Mouse (Mus musculus): Measurements from ENCODE around the gene Dgkz. TPM values are rescaled to one million over a fixed set of nuclear protein-coding genes. Genes with fewer than 3 reads are reported as not detected.

The Dgkz gene
- polyA plus RNA-seq, 1 experiment from 2014 or later = 21.2 TPM

DNA sequence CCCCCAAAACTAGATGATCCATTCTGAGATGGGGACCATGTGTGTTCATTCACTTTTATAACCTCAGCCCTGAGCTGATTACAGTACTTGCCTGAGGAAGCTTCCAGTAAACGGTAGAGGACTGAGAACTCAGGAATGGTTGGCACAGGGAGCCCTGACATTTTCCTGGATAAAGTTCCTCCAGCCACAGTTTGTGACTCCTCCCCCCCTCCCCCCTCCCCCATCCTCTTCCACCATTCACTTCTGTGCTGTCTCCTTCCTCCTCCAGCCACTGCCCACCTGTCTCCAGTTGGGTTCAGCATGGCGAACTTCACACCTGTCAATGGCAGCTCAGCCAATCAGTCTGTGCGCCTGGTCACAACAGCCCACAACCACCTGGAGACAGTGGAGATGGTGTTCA, 48.7 kb downstream of the Dgkz start, which contains the start of gene Chrm4:
Gene Chrm4, plus strand, starts transcription at position 301 of the 400 bp plus-strand sequence.
- no peak within 1 kb of the TSS for H3K27ac ChIP-seq (replicated peaks)
- H3K4me1 ChIP-seq (replicated peaks) = peaks cover 51% of the 10 kb centered on the region
- H3K9me3 ChIP-seq (replicated peaks) = no peaks in the 10 kb centered on the region
- H3K4me2 ChIP-seq = peak within 1 kb of the TSS; percentile 39
- WGBS (ENCODE audit: insufficient replicate concordance) = 69% methylated on average over 3 of the region's 3 CpGs
- ATAC-seq (ENCODE audit: insufficient read depth) = no peak
- no peaks in the 10 kb centered on the region for H3K36me3 ChIP-seq (replicated peaks)
- no peak within 1 kb of the TSS for H3K9ac ChIP-seq
- peaks cover 95% of the 10 kb centered on the region for H3K27me3 ChIP-seq
- no peak within 1 kb of the TSS for H3K4me3 ChIP-seq (replicated peaks)

DNA sequence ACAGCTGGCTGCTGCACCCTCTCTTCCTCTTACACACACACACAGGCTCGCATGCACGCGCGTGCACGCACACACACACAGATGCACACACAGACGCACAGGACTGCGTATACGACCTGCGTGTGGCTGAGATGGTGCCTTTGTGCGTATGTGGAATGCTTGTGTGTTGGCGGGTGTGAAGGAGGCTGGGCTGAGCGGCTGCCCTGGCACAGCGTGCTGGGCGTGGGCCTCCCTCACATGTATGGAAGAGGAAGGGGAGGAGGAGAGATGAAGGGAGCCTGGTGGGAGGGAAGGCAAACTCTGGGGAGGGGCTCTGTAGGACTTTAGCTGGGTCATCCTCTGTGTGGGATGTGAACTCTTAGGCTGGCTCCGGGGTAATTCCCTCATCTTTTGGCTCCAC, 50.2 kb downstream of the Dgkz start:
- WGBS (ENCODE audit: insufficient replicate concordance) = 70% methylated on average over 15 of the region's 15 CpGs
- Histone ChIP-seq H3K9me3 (replicated peaks) (no peaks in the 10 kb centered on the region), H3K27ac (replicated peaks) (no peak overlapping the region), H3K36me3 (replicated peaks) (no peaks in the 10 kb centered on the region), H3K9ac (no peak overlapping the region), H3K4me2 (no peak overlapping the region), H3K4me1 (replicated peaks) (peaks cover 47% of the 10 kb centered on the region), H3K27me3 (peaks cover 95% of the 10 kb centered on the region), H3K4me3 (replicated peaks) (no peak overlapping the region)
- ATAC-seq (ENCODE audit: insufficient read depth) = no peak

DNA sequence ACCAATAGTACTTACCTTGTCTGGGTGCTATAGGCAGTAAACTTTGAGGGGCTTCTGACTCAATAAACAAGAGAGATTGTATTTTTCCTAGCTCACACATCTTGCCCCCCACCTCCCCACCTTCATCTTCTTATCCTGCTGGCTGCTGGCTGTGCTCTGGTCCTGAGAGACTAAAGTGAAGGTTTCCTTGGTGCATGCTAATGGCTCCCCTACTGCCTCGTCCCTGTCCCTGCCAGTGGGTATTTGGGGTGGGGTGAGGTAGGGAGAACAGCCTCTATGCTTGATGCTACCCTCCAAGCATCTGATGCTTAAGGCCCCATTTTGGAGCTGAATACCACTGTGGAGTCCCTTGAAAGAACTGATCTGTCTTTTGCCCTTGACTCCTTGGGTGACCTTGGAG, 50.9 kb downstream of the Dgkz start:
- WGBS (ENCODE audit: insufficient replicate concordance) = 64% methylated on average over 1 of the region's 1 CpGs
- Histone ChIP-seq H3K4me2 (no peak overlapping the region), H3K27ac (replicated peaks) (no peak overlapping the region), H3K9me3 (replicated peaks) (no peaks in the 10 kb centered on the region), H3K9ac (no peak overlapping the region), H3K4me1 (replicated peaks) (peaks cover 42% of the 10 kb centered on the region), H3K36me3 (replicated peaks) (no peaks in the 10 kb centered on the region), H3K27me3 (peaks cover 95% of the 10 kb centered on the region), H3K4me3 (replicated peaks) (no peak overlapping the region)
- ATAC-seq (ENCODE audit: insufficient read depth) = no peak

DNA sequence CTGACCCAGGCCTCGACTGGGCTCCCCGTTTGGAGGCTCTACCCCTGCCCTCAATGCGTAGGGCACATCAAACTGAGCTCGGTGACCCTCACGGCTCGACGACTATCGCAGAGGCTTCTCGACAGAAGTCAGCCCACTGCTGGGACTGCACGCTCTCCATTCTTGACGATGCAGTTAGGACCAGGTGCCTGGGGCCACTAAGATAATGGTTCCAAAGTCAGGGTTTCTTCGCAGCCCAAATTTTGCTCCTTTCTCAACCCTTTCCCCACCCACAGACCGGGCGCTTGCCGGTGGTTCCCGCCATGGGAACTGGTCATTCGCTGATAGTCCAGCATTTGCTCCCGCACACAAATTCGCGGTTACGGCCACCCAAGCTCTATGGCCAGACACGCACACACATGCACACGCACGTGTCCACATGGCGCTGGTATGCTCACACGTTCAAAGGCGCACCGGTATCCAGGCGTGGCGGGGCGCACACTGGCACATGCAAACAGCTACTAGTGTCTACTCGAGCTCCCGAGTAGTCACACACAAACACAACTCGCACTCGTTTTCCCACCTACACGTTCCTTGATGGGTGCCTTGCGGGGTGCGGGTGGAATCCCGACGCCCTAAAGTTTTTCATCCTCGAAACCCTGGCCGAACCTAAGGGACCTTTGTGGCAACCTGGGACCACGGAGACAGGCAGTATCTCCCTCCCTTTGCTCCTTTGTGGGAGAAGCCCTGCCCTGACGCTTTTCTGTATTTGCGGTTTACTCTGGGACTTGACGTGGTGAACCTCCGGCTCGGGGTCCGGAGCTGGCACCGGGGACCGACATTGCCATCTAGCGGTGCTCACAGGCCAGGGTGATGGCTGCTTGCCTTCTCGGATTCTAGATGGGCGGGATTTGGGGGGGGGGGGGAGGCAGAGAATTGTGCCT, 52.0 kb downstream of the Dgkz start:
- H3K9me3 ChIP-seq (replicated peaks) = no peaks in the 10 kb centered on the region
- no peaks in the 10 kb centered on the region for H3K36me3 ChIP-seq (replicated peaks)
- H3K27ac ChIP-seq (replicated peaks) = no peak overlapping the region
- H3K27me3 ChIP-seq = peaks cover 90% of the 10 kb centered on the region
- H3K9ac ChIP-seq = no peak overlapping the region
- 4% methylated on average over 54 of the region's 54 CpGs for WGBS (ENCODE audit: insufficient replicate concordance)
- peaks cover 42% of the 10 kb centered on the region for H3K4me1 ChIP-seq (replicated peaks)
- H3K4me3 ChIP-seq (replicated peaks) = peak overlapping the region; percentile 30
- H3K4me2 ChIP-seq = peak overlapping the region; percentile 80
- ATAC-seq (ENCODE audit: insufficient read depth) = peak; percentile 38; the same call in 1 of the 2 replicates

DNA sequence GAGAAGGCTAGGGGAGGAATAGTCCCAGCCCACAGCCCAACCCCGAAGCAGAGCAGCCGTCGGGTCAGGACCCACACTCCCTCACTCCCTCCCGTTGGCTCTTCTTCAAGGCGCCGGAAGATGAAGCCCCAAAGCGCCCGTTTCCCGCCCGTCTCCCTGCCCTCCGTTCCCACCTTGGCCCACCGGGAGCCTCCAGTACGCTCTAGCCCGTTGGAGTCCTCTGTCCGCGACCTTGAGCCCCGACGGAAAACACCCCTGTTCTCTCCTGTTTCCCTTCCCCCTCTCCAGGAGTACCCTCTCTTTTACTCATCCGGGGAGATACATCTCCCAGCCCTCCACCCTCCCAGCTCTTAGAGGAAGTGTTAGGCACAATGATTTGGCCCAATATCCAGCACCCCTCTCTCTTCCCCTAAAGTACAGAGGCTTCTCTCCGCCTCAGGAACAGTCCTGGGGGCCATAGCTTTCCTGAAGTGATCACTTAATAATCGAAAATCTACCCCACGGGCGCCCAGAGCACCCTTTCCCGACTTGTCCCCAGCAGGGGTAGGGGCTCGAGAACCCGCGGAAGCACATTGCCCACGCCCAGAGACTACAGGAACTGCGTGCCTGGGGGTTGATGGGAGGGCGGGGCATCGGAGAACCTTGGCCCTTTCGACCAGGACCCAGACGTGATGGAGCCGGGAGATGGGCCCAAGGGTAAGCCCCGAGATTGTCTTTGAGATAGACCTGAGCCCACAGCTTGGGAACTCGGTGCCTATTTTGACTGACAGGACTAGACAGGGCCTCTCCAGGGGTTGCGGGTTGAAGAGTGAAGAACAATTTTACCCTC, 52.9 kb downstream of the Dgkz start:
- Histone ChIP-seq H3K9me3 (replicated peaks) (no peaks in the 10 kb centered on the region), H3K36me3 (replicated peaks) (peaks cover 7% of the 10 kb centered on the region), H3K4me1 (replicated peaks) (peaks cover 38% of the 10 kb centered on the region), H3K27ac (replicated peaks) (no peak overlapping the region), H3K4me3 (replicated peaks) (peak overlapping the region; percentile 52), H3K9ac (no peak overlapping the region), H3K27me3 (peaks cover 82% of the 10 kb centered on the region), H3K4me2 (peak overlapping the region; percentile 80)
- no peak for ATAC-seq (ENCODE audit: insufficient read depth)
- 3% methylated on average over 37 of the region's 37 CpGs for WGBS (ENCODE audit: insufficient replicate concordance)

DNA sequence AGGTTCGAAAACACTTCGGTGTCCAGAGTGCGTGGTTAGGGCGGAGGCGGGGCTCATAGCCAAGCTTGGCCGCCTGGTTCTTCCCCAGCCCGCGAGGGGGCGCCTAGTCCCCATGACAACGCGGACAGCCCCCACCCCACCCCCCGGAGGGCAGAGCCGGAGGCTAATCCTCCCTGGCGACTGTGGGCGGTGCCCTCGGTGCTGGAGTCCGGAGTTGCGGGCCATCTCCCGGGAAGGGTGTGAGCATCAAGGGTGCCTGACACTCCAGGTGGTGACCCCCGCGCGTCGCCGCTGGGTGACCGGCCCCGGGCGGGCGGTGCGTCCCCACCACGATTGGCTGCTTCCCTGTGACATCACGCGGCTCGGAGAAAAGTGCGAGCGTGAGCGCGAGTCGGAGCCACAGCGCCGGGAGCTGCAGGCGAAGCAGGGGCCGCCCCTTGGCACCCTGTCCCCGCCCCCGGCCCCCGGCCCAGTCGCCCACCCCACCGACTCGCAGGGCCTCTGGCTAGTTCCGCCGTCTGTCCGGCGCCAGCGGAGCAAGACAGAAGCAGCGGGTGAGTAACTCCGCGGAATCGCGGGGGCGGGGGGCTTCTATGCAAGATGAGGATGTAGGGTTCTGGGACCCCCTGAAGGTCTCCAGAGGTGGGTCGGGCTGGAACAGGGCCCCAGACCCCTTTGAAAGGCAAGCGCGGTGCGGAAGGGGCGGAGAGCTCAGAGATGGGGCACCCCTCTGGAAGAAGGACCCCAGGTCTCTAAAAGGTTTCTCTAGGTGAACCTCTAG, 53.7 kb downstream of the Dgkz start:
- ATAC-seq (ENCODE audit: insufficient read depth) = peak; percentile 23; the same call in 1 of the 2 replicates
- Histone ChIP-seq H3K9me3 (replicated peaks) (no peaks in the 10 kb centered on the region), H3K4me2 (peak overlapping the region; percentile 80), H3K36me3 (replicated peaks) (peaks cover 14% of the 10 kb centered on the region), H3K4me3 (replicated peaks) (peak overlapping the region; percentile 52), H3K27me3 (peaks cover 75% of the 10 kb centered on the region), H3K9ac (no peak overlapping the region), H3K27ac (replicated peaks) (no peak overlapping the region), H3K4me1 (replicated peaks) (peaks cover 37% of the 10 kb centered on the region)
- WGBS (ENCODE audit: insufficient replicate concordance) = under 1% methylated on average over 64 of the region's 64 CpGs

DNA sequence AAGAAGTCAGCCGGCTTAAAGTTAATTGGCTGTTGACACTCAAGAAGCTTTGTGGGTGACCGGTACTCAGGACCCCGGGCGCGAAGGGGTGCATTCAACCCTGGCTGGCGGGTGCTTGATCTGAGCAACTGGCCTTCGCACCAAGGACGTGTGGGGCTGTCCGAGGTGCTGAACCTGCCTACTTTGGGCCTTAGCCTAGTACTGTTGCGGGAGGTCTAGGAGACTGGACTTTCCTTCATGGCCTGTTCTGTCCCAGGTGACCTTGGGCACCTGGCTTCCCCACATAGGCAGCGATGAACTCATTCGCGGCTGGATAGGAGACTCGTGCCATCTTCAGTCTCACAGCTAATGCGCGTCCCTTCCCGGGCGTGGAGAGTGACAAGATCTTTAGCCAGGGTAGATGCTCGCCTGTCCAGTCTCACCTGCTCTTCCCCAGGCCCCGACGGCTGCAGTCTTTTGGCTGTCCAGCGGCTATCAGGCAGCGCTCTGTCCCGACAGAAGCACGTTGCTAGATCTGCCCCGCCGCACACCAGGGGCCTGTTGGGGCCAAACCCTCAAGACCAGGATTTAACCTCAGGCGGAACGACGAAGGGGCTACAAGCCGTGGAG, 54.4 kb downstream of the Dgkz start:
- peaks cover 20% of the 10 kb centered on the region for H3K36me3 ChIP-seq (replicated peaks)
- H3K9me3 ChIP-seq (replicated peaks) = no peaks in the 10 kb centered on the region
- H3K4me3 ChIP-seq (replicated peaks) = peak overlapping the region; percentile 52
- peaks cover 68% of the 10 kb centered on the region for H3K27me3 ChIP-seq
- H3K4me1 ChIP-seq (replicated peaks) = peaks cover 43% of the 10 kb centered on the region
- H3K9ac ChIP-seq = no peak overlapping the region
- ATAC-seq (ENCODE audit: insufficient read depth) = no peak
- H3K27ac ChIP-seq (replicated peaks) = no peak overlapping the region
- peak overlapping the region; percentile 80 for H3K4me2 ChIP-seq
- WGBS (ENCODE audit: insufficient replicate concordance) = 6% methylated on average over 31 of the region's 31 CpGs

DNA sequence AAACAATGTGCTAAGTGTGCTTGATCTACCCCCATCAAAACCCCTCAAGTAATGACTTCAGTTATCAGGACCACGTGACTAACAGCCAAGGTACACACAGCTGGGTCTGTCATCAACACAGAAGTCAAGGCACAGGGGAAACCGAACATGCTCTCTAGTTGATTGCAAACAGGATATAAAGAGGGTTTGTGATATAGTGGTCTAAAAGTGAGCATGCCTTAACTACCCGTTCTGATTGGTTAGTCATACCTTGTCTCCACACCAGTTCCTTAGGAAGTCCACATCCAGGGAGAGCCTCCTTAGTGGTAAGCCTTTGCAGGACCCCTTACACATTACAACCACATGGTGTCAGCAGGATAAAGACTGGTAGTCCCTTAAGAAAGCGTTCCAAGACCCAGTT, 55.5 kb downstream of the Dgkz start:
- Histone ChIP-seq H3K9me3 (replicated peaks) (no peaks in the 10 kb centered on the region), H3K4me2 (no peak overlapping the region), H3K4me1 (replicated peaks) (peaks cover 52% of the 10 kb centered on the region), H3K27me3 (peaks cover 57% of the 10 kb centered on the region), H3K9ac (no peak overlapping the region), H3K36me3 (replicated peaks) (peaks cover 26% of the 10 kb centered on the region), H3K4me3 (replicated peaks) (no peak overlapping the region), H3K27ac (replicated peaks) (no peak overlapping the region)
- 55% methylated on average over 4 of the region's 4 CpGs for WGBS (ENCODE audit: insufficient replicate concordance)
- ATAC-seq (ENCODE audit: insufficient read depth) = no peak

DNA sequence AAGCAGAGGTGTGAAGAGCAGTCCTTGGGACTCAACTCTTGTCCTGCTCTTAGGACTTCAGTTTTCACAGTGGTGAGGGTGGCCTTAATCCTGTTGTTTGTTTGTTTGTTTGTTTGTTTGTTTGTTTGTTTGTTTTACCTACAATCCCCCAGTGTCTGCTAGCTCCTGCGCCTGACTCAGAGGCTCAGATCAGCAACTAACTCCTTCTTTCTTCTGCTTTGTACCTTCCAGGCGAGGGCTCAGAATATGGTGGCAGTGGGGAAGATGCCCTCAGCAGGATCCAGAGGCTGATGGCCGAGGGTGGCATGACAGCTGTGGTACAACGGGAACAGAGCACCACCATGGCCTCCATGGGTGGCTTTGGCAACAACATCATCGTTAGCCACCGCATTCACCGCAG, 58.6 kb downstream of the Dgkz start:
- Histone ChIP-seq H3K27me3 (peaks cover 26% of the 10 kb centered on the region), H3K9me3 (replicated peaks) (no peaks in the 10 kb centered on the region), H3K4me1 (replicated peaks) (peaks cover 51% of the 10 kb centered on the region), H3K4me3 (replicated peaks) (no peak overlapping the region), H3K4me2 (no peak overlapping the region), H3K36me3 (replicated peaks) (peaks cover 53% of the 10 kb centered on the region), H3K9ac (no peak overlapping the region), H3K27ac (replicated peaks) (no peak overlapping the region)
- ATAC-seq (ENCODE audit: insufficient read depth) = no peak
- 79% methylated on average over 7 of the region's 7 CpGs for WGBS (ENCODE audit: insufficient replicate concordance)

DNA sequence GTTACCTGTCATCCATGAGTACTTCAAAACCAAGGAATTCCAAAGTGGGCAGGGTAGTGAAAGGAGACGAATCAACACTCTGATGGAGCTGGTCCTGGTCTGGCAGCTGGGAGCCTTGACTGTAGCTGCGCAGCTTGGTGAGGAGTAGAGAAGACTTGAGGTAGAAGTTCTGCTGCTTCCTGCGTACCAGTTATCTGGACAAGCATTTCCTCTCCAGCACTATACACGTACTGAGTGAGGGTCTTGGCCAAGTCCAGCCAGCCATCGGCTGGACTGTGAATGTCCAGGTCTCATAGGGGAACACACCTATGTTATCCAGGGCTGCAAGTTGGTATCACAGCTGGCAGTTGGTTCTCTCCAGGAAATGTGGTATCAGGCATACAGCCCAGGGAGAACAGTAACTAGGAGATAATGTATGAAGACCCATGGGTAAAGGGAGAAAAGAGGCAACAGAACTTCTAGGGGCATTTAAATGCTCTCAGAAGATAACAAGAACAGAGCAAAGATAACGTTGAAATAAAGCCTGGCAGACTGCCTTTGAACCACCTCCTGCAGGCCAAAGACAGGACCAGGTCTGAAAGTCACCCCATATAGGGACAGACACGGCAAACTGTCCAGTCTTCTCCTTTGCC, 59.2 kb downstream of the Dgkz start:
- peaks cover 59% of the 10 kb centered on the region for H3K36me3 ChIP-seq (replicated peaks)
- 24% methylated on average over 7 of the region's 7 CpGs for WGBS (ENCODE audit: insufficient replicate concordance)
- ATAC-seq (ENCODE audit: insufficient read depth) = peak; percentile 76

More for the DNA sequence above, 59.2 kb downstream of the Dgkz start:
- Histone ChIP-seq H3K27ac (replicated peaks) (peak overlapping the region; percentile 29; the same call in 1 of the 2 replicates), H3K9me3 (replicated peaks) (no peaks in the 10 kb centered on the region), H3K9ac (no peak overlapping the region), H3K4me1 (replicated peaks) (peaks cover 45% of the 10 kb centered on the region), H3K27me3 (peaks cover 20% of the 10 kb centered on the region), H3K4me3 (replicated peaks) (no peak overlapping the region), H3K4me2 (no peak overlapping the region)
